Mouse (Mus musculus): ENCODE data around the gene Tmem151b. TPM values are rescaled to one million over a fixed set of nuclear protein-coding genes. Genes with fewer than 3 reads are reported as not detected.

Tmem151b gene
- polyA plus RNA-seq, 1 experiment from 2014 or later, result 1.8 TPM

DNA sequence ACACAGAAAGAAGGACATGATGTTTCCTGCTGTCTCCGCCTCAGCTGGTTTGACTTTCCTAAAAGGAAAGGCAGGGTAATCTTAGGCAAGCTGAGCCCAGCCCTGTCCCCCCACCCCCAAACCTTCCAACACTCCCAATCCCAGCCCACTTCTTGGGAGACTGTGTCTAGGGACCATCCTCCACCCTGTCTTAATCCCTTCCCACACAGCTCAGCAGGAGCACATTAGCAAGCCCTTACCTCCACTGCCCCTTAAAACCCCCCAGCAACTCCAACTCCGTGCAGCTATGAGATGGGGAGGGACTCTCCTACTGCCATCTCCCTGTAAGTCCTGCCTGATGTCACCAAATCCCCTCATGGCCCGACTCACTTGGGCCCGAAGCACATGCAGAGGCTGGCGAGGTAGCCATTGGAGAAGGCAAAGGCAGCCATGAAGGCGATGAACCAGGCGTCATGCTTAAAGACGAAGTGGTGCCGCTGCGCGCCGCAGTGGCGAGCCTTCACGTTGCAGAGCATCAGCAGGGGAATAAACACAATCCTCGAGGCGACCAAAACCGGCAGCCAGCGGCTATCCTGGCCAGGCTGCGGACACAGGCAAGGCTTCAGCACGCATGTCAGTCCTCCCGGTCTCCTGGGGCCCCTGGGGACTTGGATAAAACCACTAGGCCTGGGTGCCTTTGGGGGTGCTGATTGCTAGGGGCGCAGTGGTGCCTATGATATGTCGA, 36.4 kb upstream of the Tmem151b start:
- 65% methylated on average over 23 of the region's 23 CpGs for WGBS
- peak overlapping the region; percentile 80 for H3K27ac ChIP-seq (ENCODE audit: low read length)
- H3K9ac ChIP-seq (replicated peaks; ENCODE audit: low read depth, low read length), result no peak overlapping the region
- H3K4me3 ChIP-seq (ENCODE audit: low read depth, low read length), result no peak overlapping the region
- H3K9me3 ChIP-seq (ENCODE audit: control insufficient read depth, low read depth, low read length), result no peaks in the 10 kb centered on the region
- no peaks in the 10 kb centered on the region for H3K27me3 ChIP-seq (ENCODE audit: control insufficient read depth, insufficient read depth, low read length)
- H3K4me1 ChIP-seq (ENCODE audit: control insufficient read depth, insufficient read depth, low read length), result peaks cover 28% of the 10 kb centered on the region
- ATAC-seq (ENCODE audit: insufficient number of reproducible peaks, insufficient read depth, low FRiP score, low read depth), result no peak
- H3K4me2 ChIP-seq (replicated peaks; ENCODE audit: low read depth, low read length), result no peak overlapping the region
- no peaks in the 10 kb centered on the region; the same call in 1 of the 2 replicates for H3K36me3 ChIP-seq (ENCODE audit: control insufficient read depth, insufficient read depth, low read length)

DNA sequence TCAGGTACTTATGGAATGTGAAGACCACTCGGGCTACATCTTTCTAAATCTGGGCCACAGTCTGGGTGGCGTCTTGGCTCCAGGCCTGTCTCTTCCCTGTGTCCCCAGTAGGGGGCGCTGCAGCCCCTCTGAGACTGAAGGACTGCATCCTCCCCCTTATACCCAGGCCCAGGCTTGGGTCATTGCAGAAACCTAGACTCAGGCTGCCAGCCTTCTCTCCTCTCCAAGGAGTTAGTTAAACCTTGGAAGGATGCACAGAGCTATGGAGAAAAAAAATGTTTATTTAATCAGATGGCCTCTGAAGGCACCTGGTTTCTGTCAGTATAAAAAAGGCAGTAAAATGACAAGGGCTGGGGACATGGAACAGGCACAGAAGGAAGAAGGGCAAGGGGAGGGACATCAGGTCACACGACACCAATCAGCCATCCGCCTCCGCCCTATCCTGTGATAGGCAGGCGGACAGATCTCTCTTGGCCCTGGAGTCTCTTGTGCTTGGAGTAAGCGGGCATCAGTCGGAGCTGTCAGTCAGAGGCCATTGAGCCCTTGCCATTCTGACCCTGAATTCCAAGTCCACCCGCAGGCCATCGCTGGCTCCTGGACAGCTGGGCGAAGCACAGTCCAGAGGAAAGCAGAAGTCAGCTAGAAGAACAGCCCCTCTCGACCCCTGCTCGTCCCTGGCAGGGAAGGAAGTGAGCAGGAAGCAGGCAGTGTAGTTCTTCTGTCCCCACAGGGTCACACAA, 35.6 kb upstream of the Tmem151b start:
- 29% methylated on average over 14 of the region's 14 CpGs for WGBS
- H3K4me1 ChIP-seq (ENCODE audit: control insufficient read depth, insufficient read depth, low read length), result peaks cover 29% of the 10 kb centered on the region
- H3K9ac ChIP-seq (replicated peaks; ENCODE audit: low read depth, low read length), result no peak overlapping the region
- no peaks in the 10 kb centered on the region for H3K27me3 ChIP-seq (ENCODE audit: control insufficient read depth, insufficient read depth, low read length)
- no peaks in the 10 kb centered on the region; the same call in 1 of the 2 replicates for H3K36me3 ChIP-seq (ENCODE audit: control insufficient read depth, insufficient read depth, low read length)
- ATAC-seq (ENCODE audit: insufficient number of reproducible peaks, insufficient read depth, low FRiP score, low read depth), result peak; percentile 60; the same call in 1 of the 2 replicates
- no peaks in the 10 kb centered on the region for H3K9me3 ChIP-seq (ENCODE audit: control insufficient read depth, low read depth, low read length)
- no peak overlapping the region for H3K4me3 ChIP-seq (ENCODE audit: low read depth, low read length)
- no peak overlapping the region for H3K4me2 ChIP-seq (replicated peaks; ENCODE audit: low read depth, low read length)
- peak overlapping the region; percentile 80 for H3K27ac ChIP-seq (ENCODE audit: low read length)

DNA sequence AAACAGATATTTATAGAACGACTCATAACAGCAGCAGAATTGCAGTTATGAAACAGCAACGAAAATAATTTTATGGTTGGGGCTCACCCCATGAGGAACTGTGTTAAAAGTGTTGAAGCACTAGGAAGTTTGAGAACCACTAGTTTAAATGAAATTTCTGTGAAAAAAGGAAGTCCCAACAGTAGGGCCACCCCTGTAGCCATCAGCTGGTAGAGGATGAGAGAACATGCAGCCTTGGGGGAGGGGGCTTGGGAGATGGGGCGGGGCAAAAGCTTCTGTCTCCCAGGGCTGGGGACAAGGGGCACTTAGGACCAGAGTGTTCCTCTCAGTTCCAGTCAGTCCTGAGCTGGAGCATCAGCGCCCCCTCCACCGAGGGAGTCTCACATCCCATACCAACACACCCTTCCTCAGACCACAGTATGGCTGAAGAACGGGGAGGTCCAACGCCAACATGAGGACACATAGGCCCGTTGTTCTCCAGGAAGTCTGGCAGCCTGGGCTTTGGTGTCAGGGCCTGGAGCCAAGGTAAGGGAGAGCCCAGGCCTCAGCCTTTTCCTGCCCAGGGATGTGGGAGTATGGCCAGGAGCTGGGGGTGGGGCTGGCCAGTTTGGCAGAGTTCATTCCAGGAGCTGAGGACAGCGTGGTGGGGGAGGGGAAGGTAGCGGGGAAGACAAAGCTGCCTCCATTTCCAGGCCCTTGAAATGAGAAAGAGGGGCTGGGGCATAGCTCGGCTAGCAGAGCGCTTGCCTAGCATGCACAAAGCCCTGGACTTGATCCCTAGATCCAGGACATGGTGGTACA, 34.8 kb upstream of the Tmem151b start:
- no peaks in the 10 kb centered on the region; the same call in 1 of the 2 replicates for H3K36me3 ChIP-seq (ENCODE audit: control insufficient read depth, insufficient read depth, low read length)
- H3K9ac ChIP-seq (replicated peaks; ENCODE audit: low read depth, low read length), result no peak overlapping the region
- no peak overlapping the region for H3K4me3 ChIP-seq (ENCODE audit: low read depth, low read length)
- 40% methylated on average over 12 of the region's 12 CpGs for WGBS
- peak overlapping the region; percentile 80 for H3K27ac ChIP-seq (ENCODE audit: low read length)
- ATAC-seq (ENCODE audit: insufficient number of reproducible peaks, insufficient read depth, low FRiP score, low read depth), result peak; percentile 10; the same call in 1 of the 2 replicates
- H3K4me2 ChIP-seq (replicated peaks; ENCODE audit: low read depth, low read length), result no peak overlapping the region
- no peaks in the 10 kb centered on the region for H3K9me3 ChIP-seq (ENCODE audit: control insufficient read depth, low read depth, low read length)
- H3K4me1 ChIP-seq (ENCODE audit: control insufficient read depth, insufficient read depth, low read length), result peaks cover 29% of the 10 kb centered on the region
- no peaks in the 10 kb centered on the region for H3K27me3 ChIP-seq (ENCODE audit: control insufficient read depth, insufficient read depth, low read length)

DNA sequence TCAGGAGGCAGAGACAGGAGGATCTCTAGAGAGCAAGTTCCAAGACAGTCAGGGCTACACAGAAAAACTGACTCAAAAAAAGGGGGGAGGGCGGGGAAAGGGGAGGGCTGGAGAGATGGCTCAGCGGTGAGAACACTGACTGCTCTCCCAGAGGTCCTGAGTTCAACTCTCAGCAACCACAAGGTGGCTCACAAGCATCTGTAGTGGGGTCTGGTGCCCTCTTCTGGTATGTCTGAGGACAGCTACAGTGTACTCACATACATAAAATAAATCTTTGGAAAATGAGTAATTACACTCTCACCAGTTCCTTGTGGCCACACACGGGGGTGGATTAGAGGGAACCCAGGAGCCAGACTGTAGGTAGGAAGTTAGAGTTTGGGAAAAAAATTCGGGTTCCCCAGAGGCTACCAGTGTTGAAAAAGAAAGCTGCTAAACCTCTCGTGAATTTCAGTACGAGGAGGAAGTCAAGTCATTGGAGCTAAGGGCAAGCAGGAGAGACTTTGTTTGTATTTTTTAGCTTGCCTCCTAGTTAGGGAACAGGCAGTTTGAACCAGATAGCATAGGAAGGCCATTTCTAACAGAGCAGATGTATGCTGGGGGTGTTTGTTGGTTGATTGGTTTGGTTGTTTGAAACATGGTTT, 33.4 kb upstream of the Tmem151b start:
- no peak overlapping the region for H3K4me2 ChIP-seq (replicated peaks; ENCODE audit: low read depth, low read length)
- H3K4me3 ChIP-seq (ENCODE audit: low read depth, low read length), result no peak overlapping the region
- H3K9me3 ChIP-seq (ENCODE audit: control insufficient read depth, low read depth, low read length), result no peaks in the 10 kb centered on the region
- no peaks in the 10 kb centered on the region for H3K27me3 ChIP-seq (ENCODE audit: control insufficient read depth, insufficient read depth, low read length)
- peaks cover 33% of the 10 kb centered on the region for H3K4me1 ChIP-seq (ENCODE audit: control insufficient read depth, insufficient read depth, low read length)
- H3K9ac ChIP-seq (replicated peaks; ENCODE audit: low read depth, low read length), result no peak overlapping the region
- H3K36me3 ChIP-seq (ENCODE audit: control insufficient read depth, insufficient read depth, low read length), result no peaks in the 10 kb centered on the region; the same call in 1 of the 2 replicates
- H3K27ac ChIP-seq (ENCODE audit: low read length), result no peak overlapping the region
- 65% methylated on average over 6 of the region's 6 CpGs for WGBS
- no peak for ATAC-seq (ENCODE audit: insufficient number of reproducible peaks, insufficient read depth, low FRiP score, low read depth)

DNA sequence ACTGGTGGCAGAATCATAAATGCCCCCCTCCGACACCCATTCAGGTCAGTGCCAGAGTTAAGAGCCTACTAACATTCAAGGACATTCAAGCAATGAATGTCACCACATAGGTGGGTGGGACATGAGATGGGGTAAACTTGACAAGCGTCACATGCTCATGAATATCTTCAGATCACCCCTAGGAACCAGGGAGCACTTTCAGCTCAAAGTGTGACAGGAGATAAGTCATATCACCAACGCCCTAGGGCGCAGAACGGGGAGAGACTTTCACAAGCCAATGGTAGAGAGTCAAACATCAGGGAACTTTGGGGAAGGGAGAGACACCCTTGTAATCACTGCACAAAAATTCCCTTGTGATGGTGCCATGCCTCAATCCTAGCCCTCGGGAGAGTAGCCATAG, 32.7 kb upstream of the Tmem151b start:
- Histone ChIP-seq H3K4me3 (ENCODE audit: low read depth, low read length) (no peak overlapping the region), H3K4me1 (ENCODE audit: control insufficient read depth, insufficient read depth, low read length) (peaks cover 33% of the 10 kb centered on the region), H3K27ac (ENCODE audit: low read length) (no peak overlapping the region), H3K9me3 (ENCODE audit: control insufficient read depth, low read depth, low read length) (no peaks in the 10 kb centered on the region), H3K4me2 (replicated peaks; ENCODE audit: low read depth, low read length) (no peak overlapping the region), H3K36me3 (ENCODE audit: control insufficient read depth, insufficient read depth, low read length) (no peaks in the 10 kb centered on the region; the same call in 1 of the 2 replicates), H3K27me3 (ENCODE audit: control insufficient read depth, insufficient read depth, low read length) (no peaks in the 10 kb centered on the region), H3K9ac (replicated peaks; ENCODE audit: low read depth, low read length) (no peak overlapping the region)
- ATAC-seq (ENCODE audit: insufficient number of reproducible peaks, insufficient read depth, low FRiP score, low read depth), result no peak
- WGBS, result 91% methylated on average over 6 of the region's 6 CpGs

DNA sequence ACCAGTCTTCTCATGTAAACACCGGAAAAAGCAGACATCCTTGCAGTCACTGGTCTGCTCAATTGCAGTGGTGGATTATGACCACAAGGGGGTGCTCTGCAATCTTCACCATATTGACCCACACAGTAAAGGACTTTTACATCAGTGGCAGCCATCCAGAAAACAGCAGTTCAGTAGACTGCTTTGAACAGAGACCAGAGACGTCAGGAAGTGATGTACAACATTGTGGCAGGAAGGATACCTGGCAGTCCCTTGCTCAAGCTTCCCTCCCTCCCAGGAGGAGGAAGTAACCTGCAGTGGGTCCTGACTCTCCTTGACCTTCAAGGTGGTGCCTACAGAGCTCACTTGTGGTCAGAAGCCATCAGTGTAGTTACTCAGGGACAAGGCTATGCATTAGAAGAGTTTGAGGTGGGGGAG, 32.1 kb upstream of the Tmem151b start:
- H3K9me3 ChIP-seq (ENCODE audit: control insufficient read depth, low read depth, low read length), result no peaks in the 10 kb centered on the region
- H3K4me2 ChIP-seq (replicated peaks; ENCODE audit: low read depth, low read length), result no peak overlapping the region
- no peaks in the 10 kb centered on the region for H3K27me3 ChIP-seq (ENCODE audit: control insufficient read depth, insufficient read depth, low read length)
- H3K27ac ChIP-seq (ENCODE audit: low read length), result peak overlapping the region; percentile 63; the same call in 1 of the 2 replicates
- peaks cover 33% of the 10 kb centered on the region for H3K4me1 ChIP-seq (ENCODE audit: control insufficient read depth, insufficient read depth, low read length)
- ATAC-seq (ENCODE audit: insufficient number of reproducible peaks, insufficient read depth, low FRiP score, low read depth), result no peak
- no peak overlapping the region for H3K4me3 ChIP-seq (ENCODE audit: low read depth, low read length)
- WGBS, result 10% methylated on average over 2 of the region's 2 CpGs
- no peaks in the 10 kb centered on the region; the same call in 1 of the 2 replicates for H3K36me3 ChIP-seq (ENCODE audit: control insufficient read depth, insufficient read depth, low read length)
- H3K9ac ChIP-seq (replicated peaks; ENCODE audit: low read depth, low read length), result 0 out of 2 replicates have a peak overlapping the region, but pooled peaks have one; percentile 10

DNA sequence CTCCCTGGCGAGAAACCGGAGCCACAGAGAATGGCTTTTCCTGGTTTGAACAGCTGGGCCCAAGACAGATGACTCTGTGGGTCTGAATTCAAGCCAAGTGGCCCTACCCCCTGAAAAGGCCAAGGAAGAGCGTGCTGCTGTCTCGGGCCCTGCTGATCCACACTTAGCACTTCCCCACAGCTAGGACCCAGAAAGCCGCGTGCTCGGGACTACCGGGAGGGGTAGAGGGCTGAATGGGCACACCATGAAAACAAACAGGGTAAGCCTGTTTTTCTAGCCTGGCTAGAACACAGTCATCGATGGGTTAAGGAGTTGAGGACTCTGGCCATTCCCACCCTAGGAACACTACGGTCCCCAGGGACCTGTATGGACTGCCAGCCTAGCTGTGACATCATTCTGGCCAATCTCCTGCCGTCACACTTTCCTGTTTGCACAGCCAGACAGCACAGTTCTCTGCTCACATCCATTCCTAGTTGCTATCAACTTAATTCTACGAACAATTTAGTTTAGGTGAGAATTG, 31.5 kb upstream of the Tmem151b start:
- peak; percentile 19; the same call in 1 of the 2 replicates for ATAC-seq (ENCODE audit: insufficient number of reproducible peaks, insufficient read depth, low FRiP score, low read depth)
- peak overlapping the region; percentile 63; the same call in 1 of the 2 replicates for H3K27ac ChIP-seq (ENCODE audit: low read length)
- H3K9me3 ChIP-seq (ENCODE audit: control insufficient read depth, low read depth, low read length), result no peaks in the 10 kb centered on the region
- 0 out of 2 replicates have a peak overlapping the region, but pooled peaks have one; percentile 10 for H3K9ac ChIP-seq (replicated peaks; ENCODE audit: low read depth, low read length)
- H3K4me3 ChIP-seq (ENCODE audit: low read depth, low read length), result no peak overlapping the region
- H3K27me3 ChIP-seq (ENCODE audit: control insufficient read depth, insufficient read depth, low read length), result no peaks in the 10 kb centered on the region
- no peak overlapping the region for H3K4me2 ChIP-seq (replicated peaks; ENCODE audit: low read depth, low read length)
- WGBS, result 28% methylated on average over 12 of the region's 12 CpGs
- H3K4me1 ChIP-seq (ENCODE audit: control insufficient read depth, insufficient read depth, low read length), result peaks cover 33% of the 10 kb centered on the region
- no peaks in the 10 kb centered on the region; the same call in 1 of the 2 replicates for H3K36me3 ChIP-seq (ENCODE audit: control insufficient read depth, insufficient read depth, low read length)
